Mouse (Mus musculus) embryo, embryonic 10.5 days (tissue): ENCODE measurements at regions not wholly inside any gene's neighbourhood (a gene's known extent, or its start where the extent isn't known, plus 50 kb on each side); places are given as distances from the start of the nearest gene placed in this dataset.

Source experiments
- DNase-seq: peaks from one replicate; pipeline ENCODE4 v3.0.0-alpha.2; 2015; ENCODE audit warnings: low spot score

- DNase-seq: no peak
Measured at GRCm38 (mm10) chr15:13289064-13289463, 115.6 kb upstream of the Cdh6 start.

GRCm38 (mm10) chr15:13287878-13288277, 114.4 kb upstream of the Cdh6 start:
- DNase-seq: peak; percentile 22

GRCm38 (mm10) chr15:13285355-13285754, 111.9 kb upstream of the Cdh6 start:
- DNase-seq: no peak

GRCm38 (mm10) chr15:13284219-13284618, 110.7 kb upstream of the Cdh6 start:
- DNase-seq: no peak

- no peak for DNase-seq
Measured at GRCm38 (mm10) chr15:13283106-13283505, 109.6 kb upstream of the Cdh6 start.

GRCm38 (mm10) chr15:13276909-13277235, 103.4 kb upstream of the Cdh6 start:
- DNase-seq: no peak

GRCm38 (mm10) chr15:13276225-13276908, 102.9 kb upstream of the Cdh6 start:
- no peak for DNase-seq

GRCm38 (mm10) chr15:13275326-13275725, 101.9 kb upstream of the Cdh6 start:
- peak; percentile 26 for DNase-seq

GRCm38 (mm10) chr15:13274366-13275067, 101.0 kb upstream of the Cdh6 start:
- DNase-seq: no peak

- DNase-seq: no peak
Measured at GRCm38 (mm10) chr15:13246053-13246696, 72.7 kb upstream of the Cdh6 start.

- DNase-seq: peak; percentile 23
Measured at GRCm38 (mm10) chr15:13244306-13244705, 70.8 kb upstream of the Cdh6 start.

GRCm38 (mm10) chr15:13243561-13243960, 70.1 kb upstream of the Cdh6 start:
- no peak for DNase-seq

- no peak for DNase-seq
Measured at GRCm38 (mm10) chr15:13240931-13241330, 67.5 kb upstream of the Cdh6 start.

GRCm38 (mm10) chr15:13236869-13237507, 63.5 kb upstream of the Cdh6 start:
- DNase-seq: no peak

GRCm38 (mm10) chr15:13232567-13233259, 59.2 kb upstream of the Cdh6 start:
- peak; percentile 18 for DNase-seq

- DNase-seq: no peak
Measured at GRCm38 (mm10) chr15:13231550-13231949, 58.1 kb upstream of the Cdh6 start.

- DNase-seq: no peak
Measured at GRCm38 (mm10) chr15:13228125-13228524, 54.6 kb upstream of the Cdh6 start.
